Mouse (Mus musculus) hindbrain, embryonic 16.5 days (tissue): Measurements from ENCODE around the gene Amy2a2. TPM values are rescaled to one million over a fixed set of nuclear protein-coding genes. Genes with fewer than 3 reads are reported as not detected.
"Not testable (repeated sequence)": the region's sequence is repeated elsewhere in the genome, so short reads cannot be mapped to it uniquely, and the experiment has no call there.

ENCODE experiments used
- ATAC-seq: fragments of 200-750 bp; cut with Nextera tagmentation; 2 replicates; pipeline ENCODE4 v1.8.0; 2017; ENCODE audit warnings: moderate TSS enrichment, moderate library complexity
- H3K27ac ChIP-seq: fragments of 300-500 bp; sonication (generic); 2 replicates; pipeline ENCODE4 v1.5.1; 2014; ENCODE audit warnings: low read depth, mild to moderate bottlenecking, control low read depth, low read length, moderate library complexity
- H3K27me3 ChIP-seq: fragments of 300-500 bp; sonication (generic); replicated peaks from 2 replicates; pipeline ENCODE4 v1.6.1; 2014; ENCODE audit warnings: low read length; ENCODE audit not compliant: control insufficient read depth, insufficient read depth
- H3K36me3 ChIP-seq: fragments of 300-500 bp; sonication (generic); 2 replicates; pipeline ENCODE4 v1.6.1; 2014; ENCODE audit warnings: mild to moderate bottlenecking, low read length, moderate library complexity, mixed read lengths; ENCODE audit not compliant: control insufficient read depth, insufficient read depth
- H3K4me1 ChIP-seq: fragments of 300-500 bp; sonication (generic); 2 replicates; pipeline ENCODE4 v1.6.1; 2014; ENCODE audit warnings: low read depth, low read length; ENCODE audit not compliant: control insufficient read depth, insufficient read depth
- H3K4me2 ChIP-seq: fragments of 300-500 bp; sonication (generic); 2 replicates; pipeline ENCODE4 v1.6.1; 2014; ENCODE audit warnings: mild to moderate bottlenecking, low read length, control low read depth, moderate library complexity
- H3K4me3 ChIP-seq: fragments of 300-500 bp; sonication (generic); 2 replicates; pipeline ENCODE4 v1.5.1; 2014; ENCODE audit warnings: mild to moderate bottlenecking, low read length, control low read depth, moderate library complexity
- H3K9ac ChIP-seq: fragments of 300-500 bp; sonication (generic); 2 replicates; pipeline ENCODE4 v1.6.1; 2014; ENCODE audit warnings: low read depth, mild to moderate bottlenecking, control low read depth, low read length, moderate library complexity
- H3K9me3 ChIP-seq: fragments of 300-500 bp; sonication (generic); 2 replicates; pipeline ENCODE4 v1.6.1; 2014; ENCODE audit warnings: mild to moderate bottlenecking, low read length, moderate library complexity; ENCODE audit not compliant: control insufficient read depth
- WGBS: fragments of 180-500 bp; shearing (Covaris S2); extraction: QIAGEN DNeasy Blood & Tissue Kit; methylation state at CpG from one replicate; pipeline ENCODE4 v1.1.7; 2014; 5-methylcytosine and 5-hydroxymethylcytosine counted together
- polyA plus RNA-seq: library from polyadenylated mRNA; unstranded; fragments of >200 nt; fragmentation: Nextera tagmentation; extraction: Ambion mirVana; gene quantifications from 2 replicates; pipeline ENCODE4 v1.2.1, GENCODE M21; 2015

The Amy2a2 gene
- polyA plus RNA-seq = not detected in 2 replicates

GRCm38 (mm10) chr3:113356558-113356957, at the start of gene Amy2a2:
TSS of gene Amy2a2 (minus strand) at chr3:113356658.
- not testable (repeated sequence) for H3K4me1 ChIP-seq, H3K27me3 ChIP-seq, ATAC-seq, H3K9me3 ChIP-seq, H3K36me3 ChIP-seq, H3K4me2 ChIP-seq, H3K9ac ChIP-seq, H3K27ac ChIP-seq, H3K4me3 ChIP-seq
- no CpG with 5 or more reads among the region's 4 CpGs for WGBS

- not testable (repeated sequence) for H3K36me3 ChIP-seq, H3K27me3 ChIP-seq, H3K27ac ChIP-seq, H3K4me3 ChIP-seq, H3K4me1 ChIP-seq, ATAC-seq, H3K9me3 ChIP-seq, H3K9ac ChIP-seq, H3K4me2 ChIP-seq
These were observed 11.0 kb downstream of the Amy2a2 start for GRCm38 (mm10) chr3:113345484-113345883.

GRCm38 (mm10) chr3:113323952-113324351, 32.5 kb downstream of the Amy2a2 start, which contains the start of gene Amy2a3:
TSS of gene Amy2a3 (minus strand) at chr3:113324052.
- no CpG with 5 or more reads among the region's 4 CpGs for WGBS
- H3K27me3 ChIP-seq, H3K4me3 ChIP-seq, H3K4me2 ChIP-seq, H3K4me1 ChIP-seq, ATAC-seq, H3K9me3 ChIP-seq, H3K9ac ChIP-seq, H3K27ac ChIP-seq, H3K36me3 ChIP-seq: not testable (repeated sequence)

- not testable (repeated sequence) for H3K4me2 ChIP-seq, ATAC-seq
- no CpG with 5 or more reads among the region's 3 CpGs for whole genome bisulfite sequencing
These were observed 43.5 kb downstream of the Amy2a2 start for GRCm38 (mm10) chr3:113312937-113313336.

More at GRCm38 (mm10) chr3:113312937-113313336, 43.5 kb downstream of the Amy2a2 start:
- H3K4me1 ChIP-seq, H3K9ac ChIP-seq, H3K27me3 ChIP-seq, H3K36me3 ChIP-seq, H3K4me3 ChIP-seq, H3K9me3 ChIP-seq, H3K27ac ChIP-seq: not testable (repeated sequence)

Other genes starting within 250 kb of the Amy2a2 start
- 0.05 and 0.10 TPM in 2 replicates for gene Amy2a5, start 97.8 kb downstream of the Amy2a2 start, polyA plus RNA-seq
- not detected in 2 replicates for gene Amy2a4, start 65.2 kb downstream of the Amy2a2 start, polyA plus RNA-seq
- gene Amy2a3, start 32.6 kb downstream of the Amy2a2 start, polyA plus RNA-seq = not detected in 2 replicates
- gene Amy2a1, start 175.8 kb upstream of the Amy2a2 start, polyA plus RNA-seq = not detected in 2 replicates